Comparison of ENCODE assay signal across 23 mouse cellular contexts in the genomic region with DNA sequence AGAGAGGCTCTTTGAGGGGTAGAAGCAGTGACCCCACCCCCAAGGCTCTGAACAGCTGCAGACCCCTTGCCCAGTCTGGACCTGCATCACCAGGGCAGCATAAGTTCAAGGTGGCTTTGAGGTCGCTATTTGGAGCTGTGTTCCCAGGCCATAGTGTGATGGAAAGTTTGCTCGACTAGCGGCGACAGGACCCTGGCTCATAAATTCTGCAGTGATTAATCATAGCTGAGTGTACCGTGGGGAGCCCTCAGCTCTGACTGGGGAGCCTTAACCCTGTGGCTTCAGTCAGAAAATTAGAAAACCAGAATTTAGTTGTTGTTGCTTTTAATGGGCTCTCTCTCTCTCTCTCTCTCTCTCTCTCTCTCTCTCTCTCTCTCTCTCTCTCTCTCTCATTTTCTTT. TPM values are rescaled to one million over a fixed set of nuclear protein-coding genes. Genes with fewer than 3 reads are reported as not detected.
DNase-seq lines count a peak whose midpoint lies in the region; ATAC-seq and TF ChIP-seq lines count a peak whose summit lies in the region.
"Had no signal": no experiment of that assay in that cellular context is flagged by ENCODE, and none has a peak within 500 bp of the region (broad histone marks: within the 10 kb centered on the region; RNA-seq: fewer than 3 reads in every experiment).

No protein-coding gene starts in this region.

- H3K27me3 ChIP-seq in heart, embryonic 14.5 days (ENCODE audit: control insufficient read depth, insufficient read depth, low read length), result no peaks in the 10 kb centered on the region
- no peaks in the 10 kb centered on the region for H3K27me3 ChIP-seq in limb, embryonic 14.5 days (ENCODE audit: control insufficient read depth, insufficient read depth, low read length)
- H3K27me3 ChIP-seq: embryonic facial prominence, embryonic 12.5 days; heart, embryonic 12.5 days; hindbrain, embryonic 13.5 days had no signal

- no peak overlapping the region for H3K4me3 ChIP-seq in heart, embryonic 14.5 days (ENCODE audit: control insufficient read depth in 1 of 2, insufficient read depth in 1 of 2, low read depth in 1 of 2, low read length in 2 of 2)
- H3K4me3 ChIP-seq in limb, embryonic 14.5 days (replicated peaks; ENCODE audit: low read length), result no peak overlapping the region
- H3K4me3 ChIP-seq: embryonic facial prominence, embryonic 12.5 days; forebrain, embryonic 12.5 days; heart, adult 2 months; heart, embryonic 12.5 days; hindbrain, embryonic 13.5 days had no signal

- 23% methylated on average over 5 of the region's 5 CpGs for WGBS in heart, embryonic 14.5 days
- WGBS in limb, embryonic 14.5 days, result 8% methylated on average over 5 of the region's 5 CpGs

- H3K9ac ChIP-seq in heart, embryonic 14.5 days (ENCODE audit: low read length), result no peak overlapping the region
- no peak overlapping the region for H3K9ac ChIP-seq in limb, embryonic 14.5 days (ENCODE audit: low read depth, low read length, severe bottlenecking)
- H3K9ac ChIP-seq: embryonic facial prominence, embryonic 12.5 days; forebrain, embryonic 12.5 days; heart, embryonic 12.5 days; hindbrain, embryonic 13.5 days had no signal

- H3K27ac ChIP-seq in heart, embryonic 14.5 days (replicated peaks in 1 of 2; ENCODE audit: control insufficient read depth in 1 of 2, insufficient read depth in 1 of 2, low read depth in 2 of 2, low read length in 2 of 2), result no peak overlapping the region
- no peak overlapping the region for H3K27ac ChIP-seq in limb, embryonic 14.5 days (replicated peaks; ENCODE audit: low read depth, low read length)
- H3K27ac ChIP-seq: embryonic facial prominence, embryonic 12.5 days; forebrain, embryonic 12.5 days; heart, adult 2 months; hindbrain, embryonic 13.5 days; hindbrain, postnatal 0 days had no signal

- ATAC-seq in heart, embryonic 14.5 days (ENCODE audit: insufficient number of reproducible peaks, insufficient read depth, low FRiP score, low read depth), result 0 out of 2 replicates have a peak, but pooled peaks have one; percentile 33
- ATAC-seq in limb, embryonic 14.5 days (ENCODE audit: low FRiP score, low read depth), result 0 out of 2 replicates have a peak, but pooled peaks have one; percentile 48
- ATAC-seq: forebrain, embryonic 16.5 days; hindbrain, postnatal 0 days had no signal

- no peak for DNase-seq in heart, adult 8-10 months (ENCODE audit: low spot score)
- peak; percentile 53 for DNase-seq in 3134 (ENCODE audit: extremely low read depth, insufficient read length, low spot score)
- peak; percentile 79 for DNase-seq in NIH3T3 (ENCODE audit: low read depth)
- no peak for DNase-seq in limb, embryonic 14.5 days (ENCODE audit: low spot score)
- no peak for DNase-seq in cerebellum, adult 11 months
- no peak for DNase-seq in cerebellum, adult 8-10 months
- DNase-seq: adrenal gland, postnatal 14 days; cerebellum, adult 2 months; cerebellum, postnatal 14 days; embryo, embryonic 11 days; gastrocnemius, postnatal 14 days; heart, adult 2 months; heart, postnatal 14 days had no signal

- peaks cover 5 to 9% of the 10 kb centered on the region in 2 experiments; a peak in 3 of 4 replicates for H3K4me1 ChIP-seq in heart, embryonic 14.5 days (ENCODE audit: control insufficient read depth in 2 of 2, insufficient read depth in 2 of 2, low read length in 2 of 2)
- H3K4me1 ChIP-seq in limb, embryonic 14.5 days (ENCODE audit: control insufficient read depth, insufficient read depth, low read length), result peaks cover 4% of the 10 kb centered on the region; the same call in 1 of the 2 replicates
- H3K4me1 ChIP-seq: embryonic facial prominence, embryonic 12.5 days had no signal

- no peaks in the 10 kb centered on the region for H3K9me3 ChIP-seq in heart, embryonic 14.5 days (ENCODE audit: control insufficient read depth, low read length)
- H3K9me3 ChIP-seq in limb, embryonic 14.5 days (ENCODE audit: control insufficient read depth, low read length), result no peaks in the 10 kb centered on the region
- H3K9me3 ChIP-seq: embryonic facial prominence, embryonic 12.5 days; forebrain, embryonic 12.5 days; heart, embryonic 12.5 days; hindbrain, embryonic 13.5 days had no signal

- H3K4me2 ChIP-seq in heart, embryonic 14.5 days (ENCODE audit: low read length), result no peak overlapping the region
- H3K4me2 ChIP-seq in limb, embryonic 14.5 days (replicated peaks; ENCODE audit: low read depth, low read length, severe bottlenecking), result no peak overlapping the region
- H3K4me2 ChIP-seq: embryonic facial prominence, embryonic 12.5 days; forebrain, embryonic 12.5 days; heart, embryonic 12.5 days; hindbrain, embryonic 13.5 days had no signal

- H3K36me3 ChIP-seq in heart, embryonic 14.5 days (ENCODE audit: control insufficient read depth, insufficient read depth, low read length), result no peaks in the 10 kb centered on the region
- no peaks in the 10 kb centered on the region for H3K36me3 ChIP-seq in limb, embryonic 14.5 days (ENCODE audit: control insufficient read depth, insufficient read depth, low read length)
- H3K36me3 ChIP-seq: embryonic facial prominence, embryonic 12.5 days; forebrain, embryonic 12.5 days; heart, embryonic 12.5 days had no signal

- no peak for TF ChIP-seq POLR2A in limb, embryonic 14.5 days (IDR thresholded peaks at IDR 0.05; ENCODE audit: borderline replicate concordance, extremely low read depth, insufficient read depth, insufficient read length)

RNA-seq across cellular contexts. Expression of a gene that starts 54.4 kb away (rescaled TPM):
- polyA plus RNA-seq in heart, embryonic 14.5 days (2014; fragmentation: Nextera tagmentation; extraction: Ambion mirVana), result 0.09 TPM in 2 replicates
- total RNA-seq in heart, adult 8-10 months (2022), result not detected
- polyA plus RNA-seq in limb, embryonic 14.5 days (2012; rRNA removed), result 0.19 and 0.31 TPM in 2 replicates
- 0.17 and 0.34 TPM in 2 replicates for polyA plus RNA-seq in limb, embryonic 14.5 days (2014; fragmentation: Nextera tagmentation; extraction: Ambion mirVana)
- total RNA-seq: adrenal gland, postnatal 14 days; common myeloid progenitor, adult 5-6 weeks; gastrocnemius, adult 18-20 months; gastrocnemius, postnatal 14 days; heart, adult 2 months; heart, postnatal 14 days; hematopoietic stem cell, adult 5-6 weeks had no signal
- polyA plus RNA-seq: heart, adult 2 months had no signal

Comparison
In these comparisons a context has a peak if more than half of its experiments do, and no peak if none do; other contexts are left out.
1. DNase-seq: peak in 3134 (single experiment) and NIH3T3 (single experiment); none in heart, adult 8-10 months (single experiment), limb, embryonic 14.5 days (single experiment), cerebellum, adult 11 months (single experiment) and cerebellum, adult 8-10 months (single experiment).